Mouse (Mus musculus) MEL (cell line): ENCODE measurements at regions not wholly inside any gene's neighbourhood (a gene's known extent, or its start where the extent isn't known, plus 50 kb on each side); places are given as distances from the start of the nearest gene placed in this dataset.

Experiments
- CTCF ChIP-seq, 3 experiments: IDR thresholded peaks in 2 of 3; conservative IDR thresholded peaks in 1 of 3; 2 replicates each; pipeline ENCODE4 v1.5.1; 2011 to 2012; ENCODE audit warnings: low read length in 3 of 3, low read depth in 2 of 3, mild to moderate bottlenecking in 2 of 3, improper control_type of control experiment in 1 of 3, inconsistent platforms in 1 of 3, mixed read lengths in 1 of 3, moderate library complexity in 1 of 3; ENCODE audit not compliant: control insufficient read depth in 1 of 3, insufficient read depth in 1 of 3, poor library complexity in 1 of 3, severe bottlenecking in 1 of 3
- GATA1 ChIP-seq: IDR thresholded peaks from 2 replicates; pipeline ENCODE4 v1.6.1; 2011; ENCODE audit warnings: low read depth, low read length, improper control_type of control experiment
- HCFC1 ChIP-seq: IDR thresholded peaks from 2 replicates; pipeline ENCODE4 v1.6.1; 2012; ENCODE audit warnings: low read depth, mild to moderate bottlenecking, inconsistent platforms, low read length, improper control_type of control experiment, moderate library complexity
- MAFK ChIP-seq: IDR thresholded peaks from 2 replicates; pipeline ENCODE4 v1.6.1; 2011; ENCODE audit warnings: low read depth, mild to moderate bottlenecking, low read length, improper control_type of control experiment, borderline replicate concordance
- MAX ChIP-seq: IDR thresholded peaks from 2 replicates; pipeline ENCODE4 v1.6.1; 2011; ENCODE audit warnings: low read length, improper control_type of control experiment
- MAZ ChIP-seq: IDR thresholded peaks from 2 replicates; pipeline ENCODE4 v1.6.1; 2012; ENCODE audit warnings: low read depth, mild to moderate bottlenecking, inconsistent platforms, low read length, improper control_type of control experiment
- MYB ChIP-seq: IDR thresholded peaks from 2 replicates; pipeline ENCODE4 v1.6.1; 2011; ENCODE audit warnings: mild to moderate bottlenecking, low read depth, low read length, improper control_type of control experiment
- NRF1 ChIP-seq: IDR thresholded peaks from 2 replicates; pipeline ENCODE4 v1.6.1; 2014; ENCODE audit warnings: low read depth, mild to moderate bottlenecking, inconsistent platforms, low read length, improper control_type of control experiment, moderate library complexity; ENCODE audit not compliant: poor library complexity, insufficient read depth, severe bottlenecking
- POLR2A ChIP-seq, 2 experiments: IDR thresholded peaks; 2 replicates each; pipeline ENCODE4 v1.6.1; 2011 to 2012; ENCODE audit warnings: low read length in 2 of 2, mild to moderate bottlenecking in 2 of 2, control low read depth in 1 of 2, improper control_type of control experiment in 1 of 2, low read depth in 1 of 2, moderate library complexity in 1 of 2; ENCODE audit not compliant: control insufficient read depth in 1 of 2, insufficient read depth in 1 of 2, poor library complexity in 1 of 2
- SMC3 ChIP-seq: IDR thresholded peaks from 2 replicates; pipeline ENCODE4 v1.6.1; 2011; ENCODE audit warnings: low read depth, low read length, improper control_type of control experiment
- TAL1 ChIP-seq: IDR thresholded peaks from 2 replicates; pipeline ENCODE4 v1.6.1; 2012; ENCODE audit warnings: mild to moderate bottlenecking, inconsistent platforms, low read length, moderate library complexity, mixed read lengths
- UBTF ChIP-seq: IDR thresholded peaks from 2 replicates; pipeline ENCODE4 v1.6.1; 2012; ENCODE audit warnings: low read depth, mild to moderate bottlenecking, inconsistent platforms, low read length, improper control_type of control experiment, moderate library complexity, borderline replicate concordance; ENCODE audit not compliant: insufficient read depth
- ZC3H11A ChIP-seq: IDR thresholded peaks from 2 replicates; pipeline ENCODE4 v1.6.1; 2012; ENCODE audit warnings: low read depth, mild to moderate bottlenecking, inconsistent platforms, low read length, improper control_type of control experiment

DNA sequence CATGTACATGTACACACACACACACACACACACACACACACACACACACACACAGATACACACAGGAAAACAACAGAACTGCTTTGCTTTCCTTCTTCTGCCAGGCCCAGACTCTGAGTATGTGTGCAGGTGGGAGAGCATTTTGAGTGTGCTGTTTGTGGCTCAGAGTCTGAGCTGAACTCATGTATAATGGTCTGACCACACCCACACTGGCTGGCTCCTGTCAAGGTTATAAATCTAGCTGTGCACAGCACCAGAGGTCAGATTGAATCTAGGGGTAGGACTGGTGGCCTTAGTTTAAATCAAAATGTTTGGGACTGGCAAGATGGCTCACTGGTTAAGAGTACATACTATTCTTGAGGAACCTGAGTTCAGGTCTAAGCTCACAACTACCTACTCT lies 108.4 kb upstream of the Eif4g2 start:
- TF ChIP-seq POLR2A (IDR thresholded peaks at IDR 0.05; ENCODE audit: control insufficient read depth in 1 of 2, insufficient read depth in 1 of 2, low read depth in 1 of 2, low read length in 2 of 2, poor library complexity in 1 of 2) (no peak), TAL1 (no peak), CTCF (IDR thresholded peaks at IDR 0.05 in 2 of 3, conservative IDR thresholded peaks at IDR 0.05 in 1 of 3; ENCODE audit: control insufficient read depth in 1 of 3, insufficient read depth in 1 of 3, low read depth in 2 of 3, low read length in 3 of 3, poor library complexity in 1 of 3, severe bottlenecking in 1 of 3) (no peak), ZC3H11A (no peak), HCFC1 (no peak), MAZ (no peak), MAX (no peak), UBTF (no peak), MAFK (no peak), SMC3 (no peak), GATA1 (no peak), MYB (no peak), NRF1 (no peak)
